Mouse (Mus musculus): ENCODE results near the gene Prkar2b. TPM values are rescaled to one million over a fixed set of nuclear protein-coding genes. Genes with fewer than 3 reads are reported as not detected.

Prkar2b gene
- total and polyA plus RNA-seq, 3 experiments: 2.5 to 6.1 (median 2.9) TPM

GRCm38 (mm10) chr12:31971547-31971946 lies 89.5 kb downstream of the Prkar2b start:
- peaks cover 3 to 14% of the 10 kb centered on the region in 2 experiments; a peak in 3 of 4 replicates for H3K4me1 ChIP-seq (ENCODE audit: control insufficient read depth in 1 of 2, insufficient read depth in 2 of 2)
- no peaks in the 10 kb centered on the region for H3K79me2 ChIP-seq (replicated peaks; ENCODE audit: control insufficient read depth, extremely low read depth, insufficient read depth, poor library complexity, severe bottlenecking)
- in situ Hi-C loops (cut with MboI; ENCODE audit: low pct_ligation_motif_present, low pct_unique_long_range_greater_than_20kb, low sequenced_read_pairs) (loop anchor here (5.0 kb wide), 2 partner anchors 176 to 276 kb away; no protein-coding TSS in a partner anchor), dilution Hi-C loops (cut with MboI; ENCODE audit: extremely low pct_ligation_motif_present, extremely low pct_unique_long_range_greater_than_20kb, low sequenced_read_pairs) (no loop called here)
- no peaks in the 10 kb centered on the region for H3K36me3 ChIP-seq (replicated peaks in 1 of 2; ENCODE audit: control insufficient read depth in 1 of 2, insufficient read depth in 1 of 2, low read length in 1 of 2)
- no peaks in the 10 kb centered on the region for H3K27me3 ChIP-seq (replicated peaks)
- DNase-seq (ENCODE audit: extremely low read depth): no peak
- H3K4me2 ChIP-seq (ENCODE audit: insufficient read depth, low read depth, poor library complexity, severe bottlenecking): no peak overlapping the region
- H3K9ac ChIP-seq (ENCODE audit: insufficient read depth, low read depth): no peak overlapping the region
- H3K9me3 ChIP-seq (replicated peaks; ENCODE audit: low read length): no peaks in the 10 kb centered on the region
- H3K27ac ChIP-seq (ENCODE audit: insufficient read depth, low read depth): no peak overlapping the region
- no peak overlapping the region for H3K4me3 ChIP-seq (replicated peaks in 1 of 3; ENCODE audit: low read depth in 2 of 3, low read length in 2 of 3, poor library complexity in 1 of 3)
- TF ChIP-seq JUN (IDR thresholded peaks at IDR 0.05; ENCODE audit: insufficient read depth, low read depth, low read length) (no peak), CHD2 (IDR thresholded peaks at IDR 0.05; ENCODE audit: low read length) (no peak), HCFC1 (IDR thresholded peaks at IDR 0.05; ENCODE audit: low read depth, low read length) (no peak), IRF4 (IDR thresholded peaks at IDR 0.05; ENCODE audit: low read depth, low read length) (no peak), ETS1 (conservative IDR thresholded peaks at IDR 0.05; ENCODE audit: low read depth, low read length) (no peak), ZMIZ1 (IDR thresholded peaks at IDR 0.05; ENCODE audit: low read depth, low read length) (no peak), MYC (IDR thresholded peaks at IDR 0.05; ENCODE audit: low read depth, low read length) (no peak), MAX (IDR thresholded peaks at IDR 0.05; ENCODE audit: low read length) (no peak), TCF12 (IDR thresholded peaks at IDR 0.05; ENCODE audit: low read depth, low read length) (no peak), SIN3A (IDR thresholded peaks at IDR 0.05; ENCODE audit: low read length) (no peak), MAZ (IDR thresholded peaks at IDR 0.05; ENCODE audit: low read depth, low read length) (no peak), BHLHE40 (IDR thresholded peaks at IDR 0.05; ENCODE audit: low read depth, low read length) (no peak), USF2 (conservative IDR thresholded peaks at IDR 0.05; ENCODE audit: low read depth, low read length) (no peak), USF1 (IDR thresholded peaks at IDR 0.05; ENCODE audit: low read depth, low read length) (no peak), RAD21 (IDR thresholded peaks at IDR 0.05; ENCODE audit: low read depth, low read length) (no peak), ZC3H11A (IDR thresholded peaks at IDR 0.05; ENCODE audit: low read depth, low read length) (no peak), MEF2A (IDR thresholded peaks at IDR 0.05; ENCODE audit: borderline replicate concordance, low read depth, low read length) (no peak)

- in situ Hi-C loops (cut with MboI; ENCODE audit: low pct_ligation_motif_present, low pct_unique_long_range_greater_than_20kb, low sequenced_read_pairs): no loop called here
- no peaks in the 10 kb centered on the region for H3K27me3 ChIP-seq (replicated peaks)
- H3K36me3 ChIP-seq (replicated peaks in 1 of 2; ENCODE audit: control insufficient read depth in 1 of 2, insufficient read depth in 1 of 2, low read length in 1 of 2): no peaks in the 10 kb centered on the region
- peaks cover 3 to 14% of the 10 kb centered on the region in 2 experiments; a peak in 3 of 4 replicates for H3K4me1 ChIP-seq (ENCODE audit: control insufficient read depth in 1 of 2, insufficient read depth in 2 of 2)
- no peaks in the 10 kb centered on the region for H3K9me3 ChIP-seq (replicated peaks; ENCODE audit: low read length)
- no peak overlapping the region for H3K27ac ChIP-seq (ENCODE audit: insufficient read depth, low read depth)
- no peaks in the 10 kb centered on the region for H3K79me2 ChIP-seq (replicated peaks; ENCODE audit: control insufficient read depth, extremely low read depth, insufficient read depth, poor library complexity, severe bottlenecking)
- TF ChIP-seq IRF4 (IDR thresholded peaks at IDR 0.05; ENCODE audit: low read depth, low read length) (no peak), E2F4 (IDR thresholded peaks at IDR 0.05; ENCODE audit: insufficient replicate concordance, low read depth, low read length) (no peak), ZKSCAN1 (IDR thresholded peaks at IDR 0.05; ENCODE audit: borderline replicate concordance, low read depth, low read length) (no peak), PAX5 (IDR thresholded peaks at IDR 0.05; ENCODE audit: low read length) (no peak), ZC3H11A (IDR thresholded peaks at IDR 0.05; ENCODE audit: low read depth, low read length) (no peak), MAX (IDR thresholded peaks at IDR 0.05; ENCODE audit: low read length) (no peak), ELF1 (IDR thresholded peaks at IDR 0.05; ENCODE audit: low read depth, low read length) (no peak), TBP (conservative IDR thresholded peaks at IDR 0.05; ENCODE audit: low read depth, low read length) (no peak), RAD21 (IDR thresholded peaks at IDR 0.05; ENCODE audit: low read depth, low read length) (no peak), GABPA (IDR thresholded peaks at IDR 0.05; ENCODE audit: insufficient replicate concordance, low read depth, low read length) (no peak), ETS1 (conservative IDR thresholded peaks at IDR 0.05; ENCODE audit: low read depth, low read length) (no peak)
- DNase-seq (ENCODE audit: extremely low read depth): no peak
- H3K4me3 ChIP-seq (replicated peaks in 1 of 3; ENCODE audit: low read depth in 2 of 3, low read length in 2 of 3, poor library complexity in 1 of 3): no peak overlapping the region
- dilution Hi-C loops (cut with MboI; ENCODE audit: extremely low pct_ligation_motif_present, extremely low pct_unique_long_range_greater_than_20kb, low sequenced_read_pairs): no loop called here
- no peak overlapping the region for H3K9ac ChIP-seq (ENCODE audit: insufficient read depth, low read depth)
- no peak overlapping the region for H3K4me2 ChIP-seq (ENCODE audit: insufficient read depth, low read depth, poor library complexity, severe bottlenecking)
These were observed 92.0 kb downstream of the Prkar2b start for GRCm38 (mm10) chr12:31969111-31969510.
